Mouse (Mus musculus): ENCODE data around the gene Cyth1. TPM values are rescaled to one million over a fixed set of nuclear protein-coding genes. Genes with fewer than 3 reads are reported as not detected.

The Cyth1 gene
- total and polyA plus RNA-seq, 3 experiments: 13.2 to 13.6 TPM; not detected in 1

DNA sequence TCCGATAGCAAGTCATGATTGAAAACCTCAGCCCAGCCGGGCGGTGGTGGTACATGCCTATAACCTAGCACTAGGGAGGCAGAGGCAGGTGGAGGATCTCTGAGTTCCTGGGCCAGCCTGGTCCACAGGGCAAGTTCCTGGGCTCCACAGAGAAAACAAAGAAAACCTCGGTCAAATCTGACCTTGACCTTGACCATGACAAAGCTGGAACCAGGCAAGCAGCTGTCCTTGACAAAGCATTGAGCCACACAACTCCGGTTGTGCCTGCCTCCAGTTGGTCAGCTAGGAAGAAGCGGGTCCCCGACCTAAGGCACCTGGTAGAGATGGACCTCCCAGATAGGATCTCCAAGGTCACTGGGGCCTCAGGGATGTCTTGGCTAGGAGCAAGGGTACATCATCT, 8.0 kb upstream of the Cyth1 start:
- Histone ChIP-seq H3K79me2 (ENCODE audit: control insufficient read depth, insufficient read depth, low read length, poor library complexity) (no peaks in the 10 kb centered on the region), H3K27me3 (ENCODE audit: control insufficient read depth in 1 of 2, insufficient read depth in 2 of 2, low read length in 2 of 2) (no peaks in the 10 kb centered on the region), H3K4me1 (ENCODE audit: control insufficient read depth in 1 of 2, insufficient read depth in 2 of 2, low read length in 2 of 2) (no peaks in the 10 kb centered on the region; a peak in 1 of 4 replicates), H3K27ac (ENCODE audit: control insufficient read depth, low read depth, low read length) (no peak overlapping the region), H3K4me3 (ENCODE audit: control insufficient read depth in 1 of 2, insufficient read depth in 1 of 2, low read depth in 2 of 2, low read length in 2 of 2) (no peak overlapping the region), H3K36me3 (ENCODE audit: control insufficient read depth in 1 of 2, insufficient read depth in 2 of 2, low read length in 2 of 2) (peaks cover 3% of the 10 kb centered on the region in 2 experiments; a peak in 1 of 4 replicates), H3K9me3 (replicated peaks; ENCODE audit: insufficient read depth, low read length) (no peaks in the 10 kb centered on the region), H3K9ac (ENCODE audit: control insufficient read depth, low read depth, low read length, poor library complexity, severe bottlenecking) (no peak overlapping the region)
- no peak for TF ChIP-seq ZMIZ1 (IDR thresholded peaks at IDR 0.05; ENCODE audit: low read depth, low read length)
- no peak for TF ChIP-seq NRF1 (IDR thresholded peaks at IDR 0.05; ENCODE audit: insufficient read depth, low read depth, low read length, poor library complexity, severe bottlenecking)
- TF ChIP-seq ZC3H11A (IDR thresholded peaks at IDR 0.05; ENCODE audit: low read depth, low read length): no peak
- TF ChIP-seq ELF1 (IDR thresholded peaks at IDR 0.05; ENCODE audit: low read depth, low read length): no peak
- no peak for TF ChIP-seq MAZ (IDR thresholded peaks at IDR 0.05; ENCODE audit: low read depth, low read length)
- TF ChIP-seq MAFK (IDR thresholded peaks at IDR 0.05; ENCODE audit: borderline replicate concordance, low read depth, low read length): no peak
- no peak for TF ChIP-seq TAL1 (IDR thresholded peaks at IDR 0.05; ENCODE audit: low read length)
- TF ChIP-seq E2F4 (IDR thresholded peaks at IDR 0.05; ENCODE audit: borderline replicate concordance, low read depth, low read length): no peak
- TF ChIP-seq SIN3A (IDR thresholded peaks at IDR 0.05; ENCODE audit: low read length): no peak
- no peak for TF ChIP-seq RCOR1 (IDR thresholded peaks at IDR 0.05; ENCODE audit: low read depth, low read length)
- TF ChIP-seq EP300 (IDR thresholded peaks at IDR 0.05; ENCODE audit: low read depth in 1 of 2, low read length in 2 of 2): no peak
- no peak for DNase-seq (ENCODE audit: low read depth, low spot score)

DNA sequence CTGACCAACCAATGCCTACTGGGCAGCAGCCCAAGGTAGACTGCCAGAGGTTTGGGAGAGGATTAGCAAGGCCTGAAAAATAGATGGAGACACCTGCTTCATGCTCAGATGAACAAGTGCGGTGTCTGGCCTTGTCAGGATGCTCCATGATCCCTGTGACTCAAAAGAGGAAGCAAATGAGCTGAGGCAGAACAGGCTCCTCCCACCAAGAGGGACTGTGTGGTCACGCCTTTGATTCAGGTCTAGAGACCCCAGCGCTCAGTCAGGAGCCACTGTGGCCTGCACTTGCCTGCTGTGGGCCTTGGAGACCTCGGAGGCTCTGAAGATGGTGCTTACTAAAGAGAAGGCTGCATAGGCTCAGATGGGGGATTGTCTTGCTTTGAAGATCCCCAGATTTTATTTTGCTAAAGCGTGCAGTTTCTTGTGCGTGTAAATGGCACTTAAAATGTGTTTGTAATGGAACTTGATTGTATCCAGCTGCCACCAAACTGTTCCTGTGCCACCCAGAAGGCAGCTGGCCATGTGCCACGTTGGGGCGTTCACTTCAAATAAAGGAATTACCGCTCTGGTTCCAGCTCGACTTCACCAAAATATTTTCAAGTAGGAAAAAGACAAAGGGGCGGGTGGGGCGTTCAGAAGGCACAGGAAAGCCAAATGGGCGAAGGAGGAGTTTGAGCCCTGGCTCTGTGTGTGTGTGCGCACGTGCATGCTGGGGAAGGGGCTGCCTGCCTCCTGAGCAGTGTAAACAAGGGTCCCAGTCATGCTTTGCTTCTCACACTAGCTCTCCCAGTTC, 6.0 kb upstream of the Cyth1 start:
- Histone ChIP-seq H3K4me3 (ENCODE audit: control insufficient read depth in 1 of 2, insufficient read depth in 1 of 2, low read depth in 2 of 2, low read length in 2 of 2) (no peak overlapping the region), H3K27me3 (ENCODE audit: control insufficient read depth in 1 of 2, insufficient read depth in 2 of 2, low read length in 2 of 2) (no peaks in the 10 kb centered on the region), H3K79me2 (ENCODE audit: control insufficient read depth, insufficient read depth, low read length, poor library complexity) (no peaks in the 10 kb centered on the region), H3K36me3 (ENCODE audit: control insufficient read depth in 1 of 2, insufficient read depth in 2 of 2, low read length in 2 of 2) (peaks cover 2 to 7% of the 10 kb centered on the region in 2 experiments; a peak in 3 of 4 replicates), H3K27ac (ENCODE audit: control insufficient read depth, low read depth, low read length) (no peak overlapping the region), H3K9me3 (replicated peaks; ENCODE audit: insufficient read depth, low read length) (no peaks in the 10 kb centered on the region), H3K4me1 (ENCODE audit: control insufficient read depth in 1 of 2, insufficient read depth in 2 of 2, low read length in 2 of 2) (peaks cover 0 to 10% of the 10 kb centered on the region in 2 experiments; a peak in 2 of 4 replicates), H3K9ac (ENCODE audit: control insufficient read depth, low read depth, low read length, poor library complexity, severe bottlenecking) (no peak overlapping the region)
- DNase-seq (ENCODE audit: low read depth, low spot score): peak; percentile 83
- TF ChIP-seq GATA1 (IDR thresholded peaks at IDR 0.05; ENCODE audit: low read depth, low read length): no peak
- TF ChIP-seq MAFK (IDR thresholded peaks at IDR 0.05; ENCODE audit: borderline replicate concordance, low read depth, low read length): no peak
- no peak for TF ChIP-seq ELF1 (IDR thresholded peaks at IDR 0.05; ENCODE audit: low read depth, low read length)
- TF ChIP-seq TBP (IDR thresholded peaks at IDR 0.05; ENCODE audit: low read depth, low read length): no peak
- TF ChIP-seq MYC (IDR thresholded peaks at IDR 0.05; ENCODE audit: low read depth, low read length): no peak
- no peak for TF ChIP-seq MYB (IDR thresholded peaks at IDR 0.05; ENCODE audit: low read depth, low read length)
- no peak for TF ChIP-seq EP300 (IDR thresholded peaks at IDR 0.05; ENCODE audit: low read depth in 1 of 2, low read length in 2 of 2)
- TF ChIP-seq CTCF (IDR thresholded peaks at IDR 0.05 in 2 of 3, conservative IDR thresholded peaks at IDR 0.05 in 1 of 3; ENCODE audit: control insufficient read depth in 1 of 3, insufficient read depth in 1 of 3, low read depth in 2 of 3, low read length in 3 of 3, poor library complexity in 1 of 3, severe bottlenecking in 1 of 3): no peak
- no peak for TF ChIP-seq BHLHE40 (IDR thresholded peaks at IDR 0.05; ENCODE audit: borderline replicate concordance, low read depth, low read length)
- TF ChIP-seq RCOR1 (IDR thresholded peaks at IDR 0.05; ENCODE audit: low read depth, low read length): no peak
- no peak for TF ChIP-seq USF1 (IDR thresholded peaks at IDR 0.05; ENCODE audit: low read depth, low read length)
- TF ChIP-seq MEF2A (IDR thresholded peaks at IDR 0.05; ENCODE audit: extremely low read depth, insufficient replicate concordance, low read depth, low read length, poor library complexity, severe bottlenecking): no peak
- TF ChIP-seq POLR2AphosphoS5 (IDR thresholded peaks at IDR 0.05; ENCODE audit: borderline replicate concordance, low read depth, low read length): no peak
- TF ChIP-seq TCF12 (IDR thresholded peaks at IDR 0.05; ENCODE audit: low read depth, low read length): no peak
- no peak for TF ChIP-seq RAD21 (IDR thresholded peaks at IDR 0.05; ENCODE audit: low read depth, low read length)
- TF ChIP-seq UBTF (IDR thresholded peaks at IDR 0.05; ENCODE audit: borderline replicate concordance, insufficient read depth, low read depth, low read length): no peak
- no peak for TF ChIP-seq SIN3A (IDR thresholded peaks at IDR 0.05; ENCODE audit: low read length)
- no peak for TF ChIP-seq CHD1 (IDR thresholded peaks at IDR 0.05; ENCODE audit: low read depth, low read length)

Data from MEL (cell line).